Mouse (Mus musculus) inflammation-experienced regulatory T-cells, adult 6 months (primary cell): ENCODE results near the gene Slfn8. TPM values are rescaled to one million over a fixed set of nuclear protein-coding genes. Genes with fewer than 3 reads are reported as not detected.
A peak's percentile ranks its signal among the peaks of the same experiment; 100 is the strongest.
"Not testable (repeated sequence)": the region's sequence is repeated elsewhere in the genome, so short reads cannot be mapped to it uniquely, and the experiment has no call there.

Source experiments
- ATAC-seq: one replicate; pipeline ENCODE4 v1.8.0; 2017
- polyA plus RNA-seq, 3 experiments: library from polyadenylated mRNA; unstranded; fragments of 100-300 nt; shearing (Covaris generic); gene quantifications; one replicate each; pipeline ENCODE4 v1.2.1; 2017

Gene Slfn8
- 10 to 100 TPM; 52.4 to 79.0 (median 67.6) TPM for polyA plus RNA-seq

- ATAC-seq, result peak; percentile 74
These were observed at the start of gene Slfn8 for GRCm38 (mm10) chr11:83020621-83021020. Gene Slfn8 (minus strand): TSS chr11:83020810.

- ATAC-seq, result no peak
These were observed 47.5 kb upstream of the Slfn8 start for GRCm38 (mm10) chr11:83067982-83068694.

GRCm38 (mm10) chr11:83066640-83067531 is 46.3 kb upstream of the Slfn8 start:
- ATAC-seq, result peak; percentile 70

- peak; percentile 10 for ATAC-seq
These were observed 45.1 kb upstream of the Slfn8 start for GRCm38 (mm10) chr11:83065441-83066344.

- ATAC-seq, result peak; percentile 56
These were observed 44.3 kb upstream of the Slfn8 start, which contains the start of gene Slfn2 for GRCm38 (mm10) chr11:83064946-83065345. Gene Slfn2 (plus strand): TSS chr11:83065112.

- no peak for ATAC-seq
These were observed 43.3 kb upstream of the Slfn8 start for GRCm38 (mm10) chr11:83063941-83064349.

GRCm38 (mm10) chr11:83063126-83063525 is 42.5 kb upstream of the Slfn8 start:
- no peak for ATAC-seq

GRCm38 (mm10) chr11:83061806-83062205 is 41.2 kb upstream of the Slfn8 start:
- no peak for ATAC-seq

GRCm38 (mm10) chr11:83060412-83061020 is 39.9 kb upstream of the Slfn8 start:
- peak; percentile 31 for ATAC-seq

GRCm38 (mm10) chr11:83057863-83058262 is 37.3 kb upstream of the Slfn8 start:
- ATAC-seq, result peak; percentile 73

- no peak for ATAC-seq
These were observed 25.0 kb upstream of the Slfn8 start for GRCm38 (mm10) chr11:83045642-83046041.

- ATAC-seq, result peak; percentile 39
These were observed 23.3 kb upstream of the Slfn8 start for GRCm38 (mm10) chr11:83043891-83044290.

GRCm38 (mm10) chr11:83041000-83041399 is 20.4 kb upstream of the Slfn8 start:
- ATAC-seq, result peak; percentile 20

- ATAC-seq, result peak; percentile 81
These were observed 19.7 kb upstream of the Slfn8 start for GRCm38 (mm10) chr11:83040325-83040724.

GRCm38 (mm10) chr11:83039796-83040195 is 19.2 kb upstream of the Slfn8 start:
- ATAC-seq, result no peak

- ATAC-seq, result peak; percentile 62
These were observed 18.5 kb upstream of the Slfn8 start for GRCm38 (mm10) chr11:83039156-83039555.

GRCm38 (mm10) chr11:83038686-83039085 is 18.1 kb upstream of the Slfn8 start:
- not testable (repeated sequence) for ATAC-seq

GRCm38 (mm10) chr11:83019561-83020519 is 770 bp downstream of the Slfn8 start:
- peak; percentile 31 for ATAC-seq

- no peak for ATAC-seq
These were observed 4.5 kb downstream of the Slfn8 start for GRCm38 (mm10) chr11:83016093-83016492.

GRCm38 (mm10) chr11:83013356-83013755 is 7.3 kb downstream of the Slfn8 start:
- ATAC-seq, result no peak
